In genomic region chr4:72049638-72050454, GRCm38 (mm10) we compare ENCODE assay signal across 13 mouse cellular contexts.
DNase-seq lines count a peak whose midpoint lies in the region; ATAC-seq and TF ChIP-seq lines count a peak whose summit lies in the region.
"Had no signal": no experiment of that assay in that cellular context is flagged by ENCODE, and none has a peak within 500 bp of the region (broad histone marks: within the 10 kb centered on the region; RNA-seq: fewer than 3 reads in every experiment).

No protein-coding gene starts in this region.

- no peak overlapping the region for H3K4me3 ChIP-seq in forebrain, embryonic 10.5 days
- no peak overlapping the region for H3K4me3 ChIP-seq in forebrain, postnatal 0 days (ENCODE audit: low read depth, low read length)
- H3K4me3 ChIP-seq in hindbrain, embryonic 13.5 days: no peak overlapping the region
- H3K4me3 ChIP-seq in midbrain, embryonic 13.5 days (replicated peaks): no peak overlapping the region
- H3K4me3 ChIP-seq: embryonic facial prominence, embryonic 15.5 days; limb, embryonic 12.5 days had no signal

- no peak overlapping the region for H3K9ac ChIP-seq in forebrain, postnatal 0 days
- H3K9ac ChIP-seq in hindbrain, embryonic 13.5 days: no peak overlapping the region
- H3K9ac ChIP-seq in midbrain, embryonic 13.5 days (replicated peaks): no peak overlapping the region
- H3K9ac ChIP-seq: embryonic facial prominence, embryonic 15.5 days; limb, embryonic 12.5 days had no signal

- no peaks in the 10 kb centered on the region for H3K36me3 ChIP-seq in forebrain, embryonic 10.5 days (replicated peaks)
- no peaks in the 10 kb centered on the region for H3K36me3 ChIP-seq in forebrain, postnatal 0 days (ENCODE audit: insufficient read depth)
- no peaks in the 10 kb centered on the region for H3K36me3 ChIP-seq in hindbrain, embryonic 13.5 days
- H3K36me3 ChIP-seq in midbrain, embryonic 13.5 days: no peaks in the 10 kb centered on the region
- H3K36me3 ChIP-seq: embryonic facial prominence, embryonic 15.5 days; limb, embryonic 12.5 days had no signal

- H3K4me1 ChIP-seq in forebrain, embryonic 10.5 days: peaks cover 21% of the 10 kb centered on the region
- no peaks in the 10 kb centered on the region for H3K4me1 ChIP-seq in forebrain, postnatal 0 days (ENCODE audit: insufficient read depth)
- peaks cover 8% of the 10 kb centered on the region for H3K4me1 ChIP-seq in hindbrain, embryonic 13.5 days (replicated peaks)
- peaks cover 11% of the 10 kb centered on the region for H3K4me1 ChIP-seq in midbrain, embryonic 13.5 days (replicated peaks)
- H3K4me1 ChIP-seq: embryonic facial prominence, embryonic 15.5 days; limb, embryonic 12.5 days had no signal

- H3K27me3 ChIP-seq in forebrain, embryonic 10.5 days (ENCODE audit: poor library complexity, severe bottlenecking): peaks cover 69% of the 10 kb centered on the region
- H3K27me3 ChIP-seq in forebrain, postnatal 0 days (ENCODE audit: insufficient read depth, low read length): no peaks in the 10 kb centered on the region
- peaks cover 47% of the 10 kb centered on the region for H3K27me3 ChIP-seq in hindbrain, embryonic 13.5 days
- peaks cover 64% of the 10 kb centered on the region for H3K27me3 ChIP-seq in midbrain, embryonic 13.5 days
- H3K27me3 ChIP-seq: embryonic facial prominence, embryonic 15.5 days; limb, embryonic 12.5 days had no signal

- DNase-seq in forebrain, embryonic 10.5 days (ENCODE audit: extremely low spot score, low spot score): peak; percentile 46
- no peak for DNase-seq in forebrain, postnatal 0 days
- peak; percentile 72 for DNase-seq in embryo, embryonic 11 days
- DNase-seq in testis, postnatal 10 days (ENCODE audit: low spot score): no peak
- DNase-seq: heart, adult 18-20 months; spleen, adult 18-20 months had no signal

- H3K9me3 ChIP-seq in forebrain, embryonic 10.5 days: no peaks in the 10 kb centered on the region
- H3K9me3 ChIP-seq in forebrain, postnatal 0 days (ENCODE audit: low read length): no peaks in the 10 kb centered on the region
- H3K9me3 ChIP-seq in hindbrain, embryonic 13.5 days: no peaks in the 10 kb centered on the region
- no peaks in the 10 kb centered on the region for H3K9me3 ChIP-seq in midbrain, embryonic 13.5 days
- H3K9me3 ChIP-seq: embryonic facial prominence, embryonic 15.5 days; limb, embryonic 12.5 days had no signal

- no peak for TF ChIP-seq CTCF in forebrain, postnatal 0 days (IDR thresholded peaks at IDR 0.05; ENCODE audit: low read depth)

- no peak overlapping the region for H3K4me2 ChIP-seq in forebrain, postnatal 0 days (ENCODE audit: low read depth)
- no peak overlapping the region for H3K4me2 ChIP-seq in hindbrain, embryonic 13.5 days
- H3K4me2 ChIP-seq in midbrain, embryonic 13.5 days (replicated peaks): no peak overlapping the region
- H3K4me2 ChIP-seq: embryonic facial prominence, embryonic 15.5 days; limb, embryonic 12.5 days had no signal

- 0 out of 2 replicates have a peak overlapping the region, but pooled peaks have one; percentile 40 for H3K27ac ChIP-seq in forebrain, embryonic 10.5 days
- no peak overlapping the region for H3K27ac ChIP-seq in forebrain, postnatal 0 days (ENCODE audit: low read depth, low read length)
- no peak overlapping the region for H3K27ac ChIP-seq in hindbrain, embryonic 13.5 days
- H3K27ac ChIP-seq in midbrain, embryonic 13.5 days: no peak overlapping the region
- H3K27ac ChIP-seq: embryonic facial prominence, embryonic 15.5 days; kidney, postnatal 0 days; limb, embryonic 12.5 days had no signal

- 10% methylated on average over 6 of the region's 6 CpGs for WGBS in forebrain, embryonic 10.5 days
- 9% methylated on average over 6 of the region's 6 CpGs for WGBS in forebrain, postnatal 0 days
- WGBS in hindbrain, embryonic 13.5 days: 8% methylated on average over 6 of the region's 6 CpGs
- 7% methylated on average over 6 of the region's 6 CpGs for WGBS in midbrain, embryonic 13.5 days

- ATAC-seq in forebrain, postnatal 0 days: no peak
- ATAC-seq in hindbrain, embryonic 13.5 days (ENCODE audit: low FRiP score): peak; percentile 39; the same call in 1 of the 2 replicates
- ATAC-seq in midbrain, embryonic 13.5 days: peak; percentile 88
- ATAC-seq in frontal cortex, adult (ENCODE audit: low TSS enrichment): no peak
- ATAC-seq in granulocyte monocyte progenitor cell, adult 5-6 weeks (replicated peaks; ENCODE audit: poor library complexity, severe bottlenecking): no peak

Comparison
In these comparisons a context has a peak if more than half of its experiments do, and no peak if none do; other contexts are left out.
1. DNase-seq: peak in forebrain, embryonic 10.5 days (single experiment) and embryo, embryonic 11 days (single experiment); none in forebrain, postnatal 0 days (single experiment) and testis, postnatal 10 days (single experiment).
2. ATAC-seq: peak in hindbrain, embryonic 13.5 days (single experiment) and midbrain, embryonic 13.5 days (single experiment); none in forebrain, postnatal 0 days (single experiment), frontal cortex, adult (single experiment) and granulocyte monocyte progenitor cell, adult 5-6 weeks (single experiment).